Mouse (Mus musculus) liver, embryonic 13.5 days (tissue): ENCODE results near the gene Ets2. TPM values are rescaled to one million over a fixed set of nuclear protein-coding genes. Genes with fewer than 3 reads are reported as not detected.

ENCODE experiments used
- ATAC-seq: fragments of 200-750 bp; cut with Nextera tagmentation; 2 replicates; pipeline ENCODE4 v1.8.0; 2017; ENCODE audit warnings: low read depth, mild to moderate bottlenecking, moderate number of reproducible peaks, moderate library complexity
- DNase-seq: peaks from one replicate; pipeline ENCODE4 v3.0.0; 2022
- H3K27ac ChIP-seq: fragments of 300-500 bp; sonication (generic); 2 replicates; pipeline ENCODE4 v1.5.1; 2015; ENCODE audit warnings: moderate library complexity, mild to moderate bottlenecking, inconsistent platforms
- H3K27me3 ChIP-seq: fragments of 300-500 bp; sonication (generic); 2 replicates; pipeline ENCODE4 v1.6.1; 2015; ENCODE audit warnings: mild to moderate bottlenecking, inconsistent platforms
- H3K36me3 ChIP-seq: fragments of 300-500 bp; sonication (generic); 2 replicates; pipeline ENCODE4 v1.6.1; 2015; ENCODE audit warnings: mild to moderate bottlenecking, inconsistent platforms
- H3K4me1 ChIP-seq: fragments of 300-500 bp; sonication (generic); replicated peaks from 2 replicates; pipeline ENCODE4 v1.6.1; 2015; ENCODE audit warnings: inconsistent platforms
- H3K4me2 ChIP-seq: fragments of 300-500 bp; sonication (generic); 2 replicates; pipeline ENCODE4 v1.6.1; 2015; ENCODE audit warnings: inconsistent platforms, mild to moderate bottlenecking, moderate library complexity
- H3K4me3 ChIP-seq: fragments of 300-500 bp; sonication (generic); replicated peaks from 2 replicates; pipeline ENCODE4 v1.5.1; 2015; ENCODE audit warnings: mild to moderate bottlenecking, inconsistent platforms
- H3K9ac ChIP-seq: fragments of 300-500 bp; sonication (generic); 2 replicates; pipeline ENCODE4 v1.6.1; 2015; ENCODE audit warnings: mild to moderate bottlenecking, inconsistent platforms
- H3K9me3 ChIP-seq: fragments of 300-500 bp; sonication (generic); replicated peaks from 2 replicates; pipeline ENCODE4 v1.6.1; 2016; ENCODE audit warnings: inconsistent platforms
- WGBS: fragments of 180-500 bp; shearing (Covaris S2); methylation state at CpG from one replicate; pipeline ENCODE4 v1.1.7; 2015; ENCODE audit not compliant: insufficient replicate concordance; 5-methylcytosine and 5-hydroxymethylcytosine counted together
- polyA plus RNA-seq: library from polyadenylated mRNA; unstranded; fragments of >200 nt; fragmentation: Nextera tagmentation; extraction: Ambion mirVana; gene quantifications from 2 replicates; pipeline ENCODE4 v1.2.1, GENCODE M21; 2015

Ets2 gene
- polyA plus RNA-seq = 10.2 and 13.3 TPM in 2 replicates

- Histone ChIP-seq H3K27ac (peak within 1 kb of the TSS; percentile 78), H3K9me3 (no peaks in the 10 kb centered on the region), H3K9ac (peak within 1 kb of the TSS; percentile 83), H3K4me3 (peak within 1 kb of the TSS; percentile 78), H3K4me2 (peak within 1 kb of the TSS; percentile 82), H3K27me3 (no peaks in the 10 kb centered on the region), H3K36me3 (peaks cover 10% of the 10 kb centered on the region), H3K4me1 (peaks cover 25% of the 10 kb centered on the region)
- peak; percentile 93 for ATAC-seq
- 1% methylated on average over 61 of the region's 64 CpGs for WGBS
- peak; percentile 72 for DNase-seq
Measured at GRCm38 (mm10) chr16:95701802-95702561, at the start of gene Ets2. Ets2 (plus strand) TSS chr16:95702075.

- H3K27me3 ChIP-seq = no peaks in the 10 kb centered on the region
- H3K36me3 ChIP-seq = no peaks in the 10 kb centered on the region
- 84% methylated on average over 15 of the region's 15 CpGs for WGBS
- no peak for DNase-seq
- no peaks in the 10 kb centered on the region for H3K4me1 ChIP-seq
- H3K27ac ChIP-seq = no peak overlapping the region
- no peak for ATAC-seq
- H3K9ac ChIP-seq = no peak overlapping the region
- no peak overlapping the region for H3K4me3 ChIP-seq
- no peak overlapping the region for H3K4me2 ChIP-seq
- H3K9me3 ChIP-seq = 0 out of 2 replicates have a peak, but pooled peaks cover 8% of the 10 kb centered on the region
Measured at GRCm38 (mm10) chr16:95654204-95654611, 47.7 kb upstream of the Ets2 start.

- Histone ChIP-seq H3K27ac (no peak overlapping the region), H3K4me3 (no peak overlapping the region), H3K9ac (no peak overlapping the region), H3K4me1 (no peaks in the 10 kb centered on the region), H3K9me3 (0 out of 2 replicates have a peak, but pooled peaks cover 8% of the 10 kb centered on the region), H3K4me2 (no peak overlapping the region), H3K27me3 (no peaks in the 10 kb centered on the region), H3K36me3 (no peaks in the 10 kb centered on the region)
- ATAC-seq (0 out of 2 replicates have a peak, but pooled peaks have one; percentile 26), DNase-seq (no peak)
- WGBS = 87% methylated on average over 4 of the region's 4 CpGs
Measured at GRCm38 (mm10) chr16:95656535-95656934, 45.3 kb upstream of the Ets2 start.

- H3K9me3 ChIP-seq = 0 out of 2 replicates have a peak, but pooled peaks cover 8% of the 10 kb centered on the region
- no peak overlapping the region for H3K4me2 ChIP-seq
- H3K36me3 ChIP-seq = no peaks in the 10 kb centered on the region
- DNase-seq (no peak), ATAC-seq (no peak)
- H3K9ac ChIP-seq = no peak overlapping the region
- no peak overlapping the region for H3K27ac ChIP-seq
- WGBS = 82% methylated on average over 5 of the region's 5 CpGs
- H3K4me1 ChIP-seq = no peaks in the 10 kb centered on the region
- H3K4me3 ChIP-seq = no peak overlapping the region
- H3K27me3 ChIP-seq = no peaks in the 10 kb centered on the region
Measured at GRCm38 (mm10) chr16:95657187-95657586, 44.7 kb upstream of the Ets2 start.

GRCm38 (mm10) chr16:95657756-95658155, 44.1 kb upstream of the Ets2 start:
- H3K4me2 ChIP-seq = no peak overlapping the region
- 73% methylated on average over 5 of the region's 5 CpGs for whole genome bisulfite sequencing
- H3K9ac ChIP-seq = no peak overlapping the region
- no peak overlapping the region for H3K4me3 ChIP-seq
- ATAC-seq (no peak), DNase-seq (no peak)
- H3K27me3 ChIP-seq = no peaks in the 10 kb centered on the region
- H3K4me1 ChIP-seq = no peaks in the 10 kb centered on the region
- H3K36me3 ChIP-seq = no peaks in the 10 kb centered on the region
- no peak overlapping the region for H3K27ac ChIP-seq
- H3K9me3 ChIP-seq = 0 out of 2 replicates have a peak, but pooled peaks cover 8% of the 10 kb centered on the region

- no peak overlapping the region for H3K4me2 ChIP-seq
- no peak overlapping the region for H3K4me3 ChIP-seq
- no peak overlapping the region for H3K27ac ChIP-seq
- ATAC-seq (no peak; the same call in 1 of the 2 replicates), DNase-seq (peak; percentile 33)
- WGBS = 50% methylated on average over 5 of the region's 5 CpGs
- H3K4me1 ChIP-seq = no peaks in the 10 kb centered on the region
- H3K36me3 ChIP-seq = no peaks in the 10 kb centered on the region
- H3K9me3 ChIP-seq = 0 out of 2 replicates have a peak, but pooled peaks cover 8% of the 10 kb centered on the region
- H3K9ac ChIP-seq = no peak overlapping the region
- no peaks in the 10 kb centered on the region for H3K27me3 ChIP-seq
Measured at GRCm38 (mm10) chr16:95658836-95659430, 42.9 kb upstream of the Ets2 start.

GRCm38 (mm10) chr16:95659461-95659860, 42.4 kb upstream of the Ets2 start:
- Histone ChIP-seq H3K4me2 (no peak overlapping the region), H3K27me3 (no peaks in the 10 kb centered on the region), H3K36me3 (no peaks in the 10 kb centered on the region), H3K4me1 (no peaks in the 10 kb centered on the region), H3K27ac (no peak overlapping the region), H3K9me3 (0 out of 2 replicates have a peak, but pooled peaks cover 8% of the 10 kb centered on the region), H3K4me3 (no peak overlapping the region), H3K9ac (no peak overlapping the region)
- DNase-seq (no peak), ATAC-seq (no peak)
- whole genome bisulfite sequencing = 51% methylated on average over 19 of the region's 19 CpGs

- Histone ChIP-seq H3K4me2 (no peak overlapping the region), H3K4me1 (no peaks in the 10 kb centered on the region), H3K27me3 (no peaks in the 10 kb centered on the region), H3K36me3 (no peaks in the 10 kb centered on the region), H3K27ac (no peak overlapping the region), H3K9ac (no peak overlapping the region), H3K9me3 (0 out of 2 replicates have a peak, but pooled peaks cover 8% of the 10 kb centered on the region), H3K4me3 (no peak overlapping the region)
- 68% methylated on average over 5 of the region's 5 CpGs for WGBS
- DNase-seq (no peak), ATAC-seq (no peak)
Measured at GRCm38 (mm10) chr16:95660909-95661308, 41.0 kb upstream of the Ets2 start.

GRCm38 (mm10) chr16:95665472-95666131, 36.3 kb upstream of the Ets2 start:
- H3K27me3 ChIP-seq = no peaks in the 10 kb centered on the region
- ATAC-seq = no peak
- H3K4me1 ChIP-seq = peaks cover 10% of the 10 kb centered on the region
- no peaks in the 10 kb centered on the region for H3K36me3 ChIP-seq
- 54% methylated on average over 6 of the region's 6 CpGs for WGBS
- no peak overlapping the region for H3K9ac ChIP-seq
- H3K9me3 ChIP-seq = no peaks in the 10 kb centered on the region
- H3K4me3 ChIP-seq = no peak overlapping the region
- H3K4me2 ChIP-seq = no peak overlapping the region
- H3K27ac ChIP-seq = no peak overlapping the region
- no peak for DNase-seq

GRCm38 (mm10) chr16:95666288-95666687, 35.6 kb upstream of the Ets2 start:
- peaks cover 10% of the 10 kb centered on the region for H3K4me1 ChIP-seq
- 77% methylated on average over 10 of the region's 10 CpGs for WGBS
- H3K36me3 ChIP-seq = no peaks in the 10 kb centered on the region
- H3K4me2 ChIP-seq = no peak overlapping the region
- H3K9me3 ChIP-seq = no peaks in the 10 kb centered on the region
- H3K4me3 ChIP-seq = no peak overlapping the region
- H3K27me3 ChIP-seq = no peaks in the 10 kb centered on the region
- no peak overlapping the region for H3K9ac ChIP-seq
- ATAC-seq (no peak), DNase-seq (no peak)
- no peak overlapping the region for H3K27ac ChIP-seq

GRCm38 (mm10) chr16:95667395-95668150, 34.3 kb upstream of the Ets2 start:
- no peaks in the 10 kb centered on the region for H3K36me3 ChIP-seq
- H3K27ac ChIP-seq = no peak overlapping the region
- peaks cover 10% of the 10 kb centered on the region for H3K4me1 ChIP-seq
- no peaks in the 10 kb centered on the region for H3K9me3 ChIP-seq
- DNase-seq = no peak
- no peak overlapping the region for H3K4me2 ChIP-seq
- no peak for ATAC-seq
- no peak overlapping the region for H3K4me3 ChIP-seq
- no peak overlapping the region for H3K9ac ChIP-seq
- WGBS = 60% methylated on average over 11 of the region's 11 CpGs
- H3K27me3 ChIP-seq = no peaks in the 10 kb centered on the region
